Mouse (Mus musculus): ENCODE data around the gene Rps28.

Gene Rps28

GRCm38 (mm10) chr17:33811142-33811516, 13.2 kb downstream of the Rps28 start:
- no peak for DNase-seq (ENCODE audit: low read depth)

- DNase-seq (ENCODE audit: low read depth) = peak; percentile 96
Measured at GRCm38 (mm10) chr17:33810334-33811141, 13.8 kb downstream of the Rps28 start, which contains the start of gene Kank3. Kank3 (plus strand) TSS chr17:33810519.

GRCm38 (mm10) chr17:33808192-33808591, 16.2 kb downstream of the Rps28 start:
- DNase-seq (ENCODE audit: low read depth) = no peak

GRCm38 (mm10) chr17:33807181-33807888, 17.0 kb downstream of the Rps28 start:
- DNase-seq (ENCODE audit: low read depth) = no peak

- DNase-seq (ENCODE audit: low read depth) = no peak
Measured at GRCm38 (mm10) chr17:33804745-33805144, 19.6 kb downstream of the Rps28 start.

- DNase-seq (ENCODE audit: low read depth) = no peak
Measured at GRCm38 (mm10) chr17:33804205-33804604, 20.2 kb downstream of the Rps28 start.

GRCm38 (mm10) chr17:33802221-33802620, 22.1 kb downstream of the Rps28 start:
- no peak for DNase-seq (ENCODE audit: low read depth)

GRCm38 (mm10) chr17:33799277-33799676, 25.1 kb downstream of the Rps28 start:
- no peak for DNase-seq (ENCODE audit: low read depth)

- no peak for DNase-seq (ENCODE audit: low read depth)
Measured at GRCm38 (mm10) chr17:33798306-33798705, 26.1 kb downstream of the Rps28 start.

GRCm38 (mm10) chr17:33788732-33789131, 35.6 kb downstream of the Rps28 start:
- no peak for DNase-seq (ENCODE audit: low read depth)

- DNase-seq (ENCODE audit: low read depth) = no peak
Measured at GRCm38 (mm10) chr17:33786375-33786774, 38.0 kb downstream of the Rps28 start.

- no peak for DNase-seq (ENCODE audit: low read depth)
Measured at GRCm38 (mm10) chr17:33784939-33785338, 39.4 kb downstream of the Rps28 start.

- no peak for DNase-seq (ENCODE audit: low read depth)
Measured at GRCm38 (mm10) chr17:33783408-33783807, 41.0 kb downstream of the Rps28 start.

GRCm38 (mm10) chr17:33782067-33782466, 42.3 kb downstream of the Rps28 start:
- no peak for DNase-seq (ENCODE audit: low read depth)

- peak; percentile 57 for DNase-seq (ENCODE audit: low read depth)
Measured at GRCm38 (mm10) chr17:33781124-33781977, 43.0 kb downstream of the Rps28 start, which contains the start of gene Angptl4. Angptl4 (minus strand) TSS chr17:33781830.

- no peak for DNase-seq (ENCODE audit: low read depth)
Measured at GRCm38 (mm10) chr17:33780431-33780830, 43.9 kb downstream of the Rps28 start.

GRCm38 (mm10) chr17:33779967-33780295, 44.4 kb downstream of the Rps28 start:
- no peak for DNase-seq (ENCODE audit: low read depth)

GRCm38 (mm10) chr17:33779271-33779966, 44.9 kb downstream of the Rps28 start:
- DNase-seq (ENCODE audit: low read depth) = no peak

- no peak for DNase-seq (ENCODE audit: low read depth)
Measured at GRCm38 (mm10) chr17:33775287-33775686, 49.1 kb downstream of the Rps28 start.

- DNase-seq (ENCODE audit: low read depth) = no peak
Measured at GRCm38 (mm10) chr17:33774573-33775155, 49.7 kb downstream of the Rps28 start.

- DNase-seq (ENCODE audit: low read depth) = no peak
Measured at GRCm38 (mm10) chr17:33773871-33774572, 50.3 kb downstream of the Rps28 start.

All from c-Kit-positive CD71-positive TER-119-negative erythroid progenitor cells, embryonic 14.5 days (primary cell).